Mouse (Mus musculus): ENCODE measurements around the gene Lgals2.

The Lgals2 gene

DNA sequence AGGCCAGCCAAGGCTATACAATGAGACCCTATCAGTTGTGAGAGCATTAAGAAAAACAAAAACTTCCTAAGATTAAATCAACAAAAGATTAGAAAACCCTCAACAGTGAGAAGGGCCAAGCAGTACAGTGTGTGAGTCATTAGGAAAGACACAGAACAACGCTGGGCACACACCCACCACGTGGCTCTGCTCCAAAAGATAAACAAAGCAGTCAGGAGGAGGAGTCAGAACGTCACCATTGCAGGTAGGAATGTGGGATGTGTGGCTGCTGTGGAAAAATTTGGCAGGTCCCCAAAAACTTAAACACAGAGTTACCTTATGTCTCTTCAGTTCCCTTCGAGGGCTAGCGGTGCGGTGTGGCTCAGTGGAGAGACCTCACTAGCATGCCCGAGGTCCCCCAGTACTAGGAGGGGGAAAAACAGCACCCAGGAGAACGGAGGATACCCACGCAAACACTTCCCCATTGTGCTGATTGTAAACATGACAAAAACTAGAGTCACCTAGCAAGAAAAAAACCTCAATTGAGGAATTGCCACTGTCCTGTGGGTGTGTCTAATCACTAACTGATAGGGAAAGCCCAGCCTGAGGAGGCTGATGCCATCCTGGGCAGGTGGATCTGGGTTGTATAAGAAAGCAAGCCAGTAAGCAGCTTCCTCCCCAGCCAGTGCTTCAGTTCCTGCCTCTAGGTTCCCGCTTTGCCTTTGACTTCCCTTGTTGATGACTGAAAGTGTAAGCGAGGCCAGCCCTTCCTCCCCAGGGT lies 39.8 kb downstream of the Lgals2 start:
- no peak for DNase-seq (ENCODE audit: low spot score in 2 of 2)

DNA sequence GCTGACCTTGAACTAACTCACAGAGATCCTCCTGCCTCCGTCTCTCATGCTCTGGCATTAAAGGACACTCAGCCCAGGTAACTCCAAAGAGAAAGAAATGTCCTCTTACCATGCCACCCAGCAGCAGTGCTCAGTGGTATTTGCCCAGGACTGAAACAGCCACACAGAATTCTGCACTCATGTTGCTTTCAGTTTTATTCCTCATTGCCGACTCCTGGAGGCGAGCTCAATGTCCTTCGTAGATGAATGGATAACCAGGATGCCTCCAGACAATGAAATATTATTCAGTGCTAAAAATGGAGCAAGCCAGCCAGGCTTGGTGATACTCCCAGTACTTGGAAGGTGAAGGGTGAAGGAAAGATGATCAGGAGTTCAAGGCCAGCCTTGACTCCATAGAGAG lies 41.7 kb downstream of the Lgals2 start:
- DNase-seq (ENCODE audit: low spot score in 2 of 2), result no peak

DNA sequence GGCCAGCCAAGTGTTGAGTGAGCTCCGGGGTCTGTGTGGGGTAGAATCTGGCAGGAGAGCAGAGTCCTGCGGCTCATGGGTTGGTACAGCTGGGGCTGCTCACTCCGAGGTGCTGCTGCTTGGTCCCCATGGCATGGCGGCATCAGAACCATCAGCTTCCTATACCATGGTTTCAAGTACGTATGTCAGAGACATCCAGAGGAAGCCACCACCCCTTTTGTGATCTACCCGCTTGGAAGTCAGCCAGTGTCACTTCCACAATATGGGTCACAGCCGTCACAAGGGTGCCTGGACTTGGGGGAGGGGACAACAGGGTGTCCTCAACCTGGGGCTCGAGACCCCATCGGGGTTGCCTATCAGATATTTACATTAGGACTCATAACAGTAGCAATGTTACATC lies 45.2 kb downstream of the Lgals2 start:
- DNase-seq (ENCODE audit: low spot score in 2 of 2), result no peak

DNA sequence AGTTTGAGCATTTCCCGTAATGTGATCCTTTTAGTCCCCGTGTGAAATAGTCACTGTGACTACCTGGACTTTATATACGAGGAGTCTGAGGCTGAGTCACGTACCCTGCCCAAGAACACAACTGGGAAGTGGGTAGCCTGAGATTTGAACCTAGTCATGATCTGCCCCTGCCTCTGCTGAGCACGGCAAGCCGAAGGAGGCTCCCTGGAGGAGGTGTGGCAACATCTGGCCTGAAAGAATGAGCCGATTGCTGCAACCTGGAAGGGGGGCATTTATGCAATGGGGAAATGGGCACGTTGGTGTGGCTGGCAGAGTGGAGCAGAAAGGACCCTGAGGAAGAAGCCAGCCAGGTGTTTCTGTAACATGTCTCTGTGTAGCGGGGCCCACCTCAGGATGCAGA lies 45.6 kb downstream of the Lgals2 start:
- no peak for DNase-seq (ENCODE audit: low spot score in 2 of 2)

DNA sequence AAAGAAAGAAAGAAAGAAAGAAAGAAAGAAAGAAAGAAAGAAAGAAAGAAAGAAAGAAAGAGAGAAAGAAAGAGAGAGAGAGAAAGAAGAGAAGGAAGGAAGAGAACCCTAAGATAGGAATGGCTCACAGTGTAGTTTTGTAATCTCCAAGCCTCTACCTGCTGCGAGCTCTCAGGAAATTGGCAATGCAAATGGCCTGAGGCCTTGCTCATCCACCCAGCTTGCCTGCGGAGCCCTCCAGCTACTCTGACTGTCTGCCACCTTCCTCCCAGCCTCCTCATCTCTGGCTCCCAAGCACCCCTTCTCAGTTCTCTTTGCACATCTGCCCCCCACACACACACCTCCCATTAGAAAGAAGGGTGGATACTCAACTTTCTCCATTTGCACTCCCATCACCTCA lies 46.3 kb downstream of the Lgals2 start:
- no peak for DNase-seq (ENCODE audit: low spot score in 2 of 2)

DNA sequence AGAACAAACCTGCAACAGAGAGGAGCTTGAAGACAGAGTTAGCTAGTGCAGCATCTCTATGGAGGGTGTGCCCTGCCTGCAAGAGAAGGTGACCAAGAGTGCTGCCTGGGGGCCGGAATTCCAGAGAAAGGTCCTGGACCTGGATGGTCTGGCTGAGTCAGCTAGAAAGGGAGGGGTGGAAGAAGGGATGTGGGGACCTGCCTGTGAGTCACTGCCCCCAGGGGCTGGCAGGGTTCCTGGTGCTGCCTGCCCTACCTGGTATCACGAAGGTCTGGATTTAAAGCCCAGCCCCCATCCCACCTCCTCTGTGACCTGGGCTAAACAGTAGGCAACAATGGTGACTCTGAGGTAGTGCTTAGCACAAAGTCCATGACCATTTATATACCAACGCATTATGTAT lies 48.2 kb downstream of the Lgals2 start:
- DNase-seq (ENCODE audit: low spot score in 2 of 2), result no peak

DNA sequence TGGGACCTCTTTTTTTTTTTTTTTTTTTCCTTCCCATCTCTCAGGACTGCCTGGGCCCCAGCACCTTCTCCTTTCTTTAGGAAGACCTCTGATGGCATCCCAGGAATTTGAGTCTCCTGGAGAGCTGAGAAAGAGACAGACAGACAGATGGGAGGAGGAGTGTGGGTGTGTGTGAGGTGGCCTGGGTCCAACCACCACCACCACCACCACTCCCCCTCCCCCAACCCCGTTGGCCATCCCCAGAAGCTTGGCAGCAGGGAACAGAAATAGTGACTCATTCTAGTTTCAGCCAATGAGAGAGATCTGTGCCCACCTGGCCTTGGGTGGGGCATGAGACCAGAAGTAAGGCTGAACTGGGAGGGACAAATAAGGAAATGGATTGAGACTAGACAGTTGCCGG lies 48.7 kb downstream of the Lgals2 start:
- DNase-seq (ENCODE audit: low spot score in 2 of 2), result no peak

DNA sequence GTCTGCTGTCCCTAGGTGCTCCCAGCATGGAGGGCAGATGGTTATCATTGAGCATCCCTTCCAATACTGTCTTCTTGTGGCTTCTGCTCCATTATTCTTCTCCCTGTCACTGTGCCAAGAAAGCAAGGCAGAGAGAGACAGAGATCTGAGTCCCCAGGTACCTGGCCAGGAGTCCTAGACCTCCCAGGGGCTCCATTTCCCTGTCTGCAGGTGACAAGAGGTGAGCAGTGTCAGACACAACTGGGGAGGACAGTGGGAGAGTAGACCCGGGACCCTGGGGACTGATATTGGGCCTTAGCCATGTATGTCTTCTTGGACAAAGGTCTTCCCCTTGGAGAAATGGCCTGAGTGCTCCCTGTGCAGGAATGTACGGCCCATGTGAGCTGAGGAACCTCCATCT lies 50.0 kb downstream of the Lgals2 start:
- DNase-seq (ENCODE audit: low spot score in 2 of 2), result no peak

DNA sequence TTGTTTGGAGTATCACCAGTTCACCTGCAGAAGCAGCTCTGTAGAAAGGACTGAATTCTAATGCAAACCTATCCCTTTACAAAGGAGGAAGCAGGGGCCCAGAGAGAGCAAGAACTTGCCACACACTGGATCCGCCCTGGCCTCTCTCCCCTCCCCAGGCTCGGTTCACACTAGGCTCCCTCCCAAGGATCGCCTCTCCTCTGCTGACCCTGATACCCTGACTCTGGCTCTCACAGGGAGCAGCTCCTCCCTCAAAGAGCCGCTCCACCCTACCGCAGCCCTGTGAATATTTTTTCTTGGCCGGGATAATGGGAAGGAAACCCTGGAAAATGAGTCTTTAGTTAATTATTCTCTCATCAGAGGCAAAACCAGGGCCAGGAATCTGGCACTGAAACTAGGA lies 51.0 kb downstream of the Lgals2 start:
- no peak for DNase-seq (ENCODE audit: low spot score in 2 of 2)

DNA sequence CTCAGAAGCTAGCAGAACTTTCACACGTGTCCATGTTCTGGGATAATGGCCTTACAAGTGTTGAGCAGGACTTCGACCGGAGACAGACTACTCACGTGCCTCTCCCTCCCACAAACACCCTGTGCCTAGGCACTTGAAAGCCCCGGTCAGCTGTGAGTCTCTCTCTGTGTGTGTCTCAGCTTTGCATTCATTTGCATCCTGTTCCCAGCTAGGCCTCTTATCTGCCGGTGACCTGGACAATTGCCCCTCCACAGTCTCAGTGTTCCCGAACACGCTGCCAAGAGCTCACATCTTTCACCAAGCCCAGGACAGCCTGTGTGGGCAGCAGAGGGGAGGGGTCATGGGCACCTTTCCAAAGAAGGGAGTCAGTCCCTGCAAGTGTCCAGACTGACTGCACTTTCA lies 51.8 kb downstream of the Lgals2 start:
- DNase-seq (ENCODE audit: low spot score in 2 of 2), result no peak

DNA sequence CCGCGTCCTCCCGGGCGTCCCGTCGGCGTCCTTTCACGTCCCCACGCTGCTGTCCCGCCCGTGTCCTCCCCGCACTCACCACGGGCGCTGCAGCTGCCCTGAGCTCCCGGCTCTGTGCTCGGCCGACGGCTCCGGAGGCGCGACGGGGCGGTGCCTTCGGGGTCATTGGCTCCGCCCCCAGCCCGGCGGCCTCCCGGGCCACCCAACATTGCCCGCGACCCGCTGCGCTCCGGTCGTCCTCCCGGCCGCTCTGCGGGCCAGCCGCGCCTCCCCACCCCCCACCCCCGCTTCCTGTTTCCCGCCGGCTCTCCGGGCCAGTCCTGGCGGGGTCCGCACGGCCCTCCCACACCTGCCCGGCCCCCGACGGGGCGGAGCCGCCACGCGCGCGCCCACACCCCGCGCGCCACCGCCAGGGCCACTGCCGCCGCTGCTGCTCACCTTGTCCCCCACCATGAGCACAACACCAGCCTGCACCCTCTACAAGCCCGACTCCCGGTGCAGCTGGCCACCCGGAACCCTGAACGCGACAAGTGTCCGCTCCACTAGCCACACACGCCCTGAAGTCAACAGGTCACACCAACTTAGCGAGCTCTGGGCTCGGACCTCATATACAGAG lies 52.4 kb downstream of the Lgals2 start, which contains the start of gene Card10:
Gene Card10, minus strand, starts transcription at position 267 of the 616 bp plus-strand sequence.
- DNase-seq (ENCODE audit: low spot score in 2 of 2), result no peak

DNA sequence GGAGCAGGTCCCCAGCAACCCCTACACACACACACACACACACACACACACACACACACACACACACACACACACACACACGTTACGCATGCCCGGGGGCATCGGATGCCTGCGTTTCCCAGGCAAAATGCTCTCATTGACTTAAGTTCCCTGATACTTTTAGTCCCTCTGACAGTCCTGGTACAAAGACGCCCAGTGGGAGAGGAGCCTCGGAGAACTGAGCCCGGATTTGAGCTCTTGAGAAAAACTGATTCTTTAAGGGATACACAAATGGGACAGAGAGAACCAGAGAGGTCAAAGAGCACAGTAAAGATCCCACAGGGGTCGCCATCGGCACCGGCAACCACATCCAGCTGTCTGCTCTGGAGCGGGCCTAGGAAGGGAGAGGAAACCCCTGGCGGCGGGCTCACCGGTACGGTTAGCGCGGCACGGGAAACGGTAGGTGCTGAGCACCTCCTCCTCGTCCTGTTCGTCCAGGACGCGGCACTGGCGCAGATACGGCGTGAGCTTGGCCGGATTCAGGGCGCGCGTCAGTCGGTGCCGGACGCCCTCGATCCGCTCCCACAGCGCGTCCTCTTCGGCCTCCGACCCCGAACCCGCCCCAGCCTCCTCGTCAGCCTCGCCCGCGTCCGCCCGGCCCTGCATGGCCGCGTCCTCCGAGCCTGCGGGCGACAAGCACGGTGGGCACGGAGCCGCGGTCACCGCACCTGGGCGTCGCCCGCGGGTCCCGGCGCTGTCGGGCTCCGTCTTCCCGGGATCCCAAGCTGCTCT lies 53.2 kb downstream of the Lgals2 start:
- no peak for DNase-seq (ENCODE audit: low spot score in 2 of 2)

DNA sequence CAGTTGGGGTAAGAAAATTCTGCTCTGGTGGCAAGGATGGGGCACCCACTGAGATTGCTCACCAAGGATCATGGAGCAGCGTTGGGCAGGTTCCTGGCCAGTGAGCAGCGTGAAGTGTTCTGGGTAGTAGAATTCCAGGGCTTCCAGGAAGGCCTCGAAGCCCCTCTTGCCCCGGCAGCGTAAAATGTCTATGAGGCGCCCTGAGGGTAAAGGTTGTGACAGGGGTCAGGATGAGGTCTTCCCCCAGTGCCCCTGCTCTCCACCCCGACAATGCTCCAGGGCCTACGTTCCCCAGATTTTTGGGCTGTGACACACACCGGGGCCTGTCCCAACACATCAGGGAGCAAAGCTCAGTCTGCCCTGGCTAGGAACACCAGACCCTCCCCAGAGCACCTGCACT lies 53.8 kb downstream of the Lgals2 start:
- DNase-seq (ENCODE audit: low spot score in 2 of 2), result no peak

Data from spleen, postnatal 14 days (tissue).